Mouse (Mus musculus): ENCODE data around the gene Mup17. TPM values are rescaled to one million over a fixed set of nuclear protein-coding genes. Genes with fewer than 3 reads are reported as not detected.
"Not testable (repeated sequence)": the region's sequence is repeated elsewhere in the genome, so short reads cannot be mapped to it uniquely, and the experiment has no call there.

Mup17 gene
- polyA plus RNA-seq (2015; fragmentation: Nextera tagmentation; extraction: Ambion mirVana), result not detected in 2 replicates

DNA sequence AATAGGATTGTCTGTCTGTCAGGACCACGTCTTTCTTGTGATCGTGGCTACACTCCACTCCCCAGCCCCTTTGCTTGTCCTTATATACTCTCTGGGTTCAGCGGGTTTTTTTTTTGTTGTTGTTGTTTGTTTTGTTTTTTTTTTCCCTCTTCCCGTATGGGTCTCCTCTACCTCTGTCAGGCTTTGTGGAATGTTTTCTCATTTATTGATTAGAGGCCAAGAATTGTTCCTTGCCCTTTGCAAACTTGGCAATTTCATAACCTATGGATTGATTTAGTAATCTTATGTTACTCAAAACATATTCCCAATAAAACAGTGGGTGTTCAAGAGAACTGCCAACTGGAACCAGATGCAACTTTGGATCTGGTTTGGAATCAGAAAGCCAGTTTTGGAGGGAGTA lies at the start of gene Mup17:
Gene Mup17, minus strand, starts transcription at position 101 of the 400 bp plus-strand sequence.
- not testable (repeated sequence) for H3K4me2 ChIP-seq (replicated peaks); H3K27ac ChIP-seq; H3K36me3 ChIP-seq; ATAC-seq; H3K4me1 ChIP-seq (replicated peaks); H3K27me3 ChIP-seq; H3K9me3 ChIP-seq; H3K4me3 ChIP-seq (replicated peaks); H3K9ac ChIP-seq (replicated peaks)
- WGBS, result 77% methylated on average over 4 of the region's 4 CpGs

DNA sequence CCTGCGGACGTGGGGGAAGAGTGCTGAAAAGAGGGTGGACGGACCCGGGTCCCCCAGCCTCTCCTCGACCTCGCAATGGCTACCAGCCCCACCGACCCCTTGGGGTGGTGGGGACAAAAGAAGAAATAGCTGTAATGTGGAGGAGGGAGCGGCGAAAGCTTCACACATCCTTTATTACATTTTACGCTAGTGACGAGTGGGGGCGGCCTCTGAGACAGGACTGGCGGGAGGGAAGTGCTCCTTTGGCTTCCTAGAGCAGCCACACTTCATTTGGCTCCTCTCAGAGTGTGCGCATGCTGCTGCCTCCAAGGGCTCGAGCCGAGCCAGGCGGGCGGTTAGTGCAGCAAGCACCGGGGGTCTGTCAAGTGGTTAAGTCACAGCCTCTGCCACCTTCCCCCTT lies 24.1 kb downstream of the Mup17 start:
- not testable (repeated sequence) for H3K36me3 ChIP-seq; H3K4me1 ChIP-seq (replicated peaks)
- 92% methylated on average over 19 of the region's 19 CpGs for WGBS

DNA sequence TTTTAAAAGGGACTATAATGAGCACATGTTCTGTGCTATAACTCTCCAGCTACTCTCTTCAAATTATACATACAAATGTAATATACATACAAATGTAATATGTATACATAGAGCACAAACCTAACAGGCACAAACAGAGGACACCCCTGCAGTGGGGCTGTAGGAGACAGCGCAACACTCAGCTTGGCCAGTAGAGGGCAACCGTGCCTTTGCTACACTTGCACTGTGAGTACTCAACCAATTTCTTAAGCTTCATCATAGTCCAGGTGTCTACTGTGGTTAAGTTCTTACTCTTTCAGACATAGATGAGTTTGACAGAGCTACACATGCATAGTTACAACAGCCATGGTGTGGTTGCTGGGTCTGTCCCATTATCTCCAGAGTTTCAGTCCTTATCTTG lies 39.8 kb downstream of the Mup17 start:
- H3K9ac ChIP-seq (replicated peaks); H3K36me3 ChIP-seq; H3K4me3 ChIP-seq (replicated peaks); H3K4me2 ChIP-seq (replicated peaks); H3K27me3 ChIP-seq; H3K27ac ChIP-seq; ATAC-seq; H3K9me3 ChIP-seq; H3K4me1 ChIP-seq (replicated peaks): not testable (repeated sequence)
- WGBS, result 40% methylated on average over 2 of the region's 2 CpGs

More for the DNA sequence above, 24.1 kb downstream of the Mup17 start:
- not testable (repeated sequence) for H3K27ac ChIP-seq; H3K27me3 ChIP-seq; H3K9ac ChIP-seq (replicated peaks); ATAC-seq; H3K4me3 ChIP-seq (replicated peaks); H3K4me2 ChIP-seq (replicated peaks); H3K9me3 ChIP-seq

Other genes with a start within 250 kb of the Mup17 start
- gene Mup15, start 156.1 kb downstream of the Mup17 start, polyA plus RNA-seq (2015; fragmentation: Nextera tagmentation; extraction: Ambion mirVana), result not detected in 2 replicates
- gene Mup16, start 76.3 kb downstream of the Mup17 start, polyA plus RNA-seq (2015; fragmentation: Nextera tagmentation; extraction: Ambion mirVana), result not detected in 2 replicates
- not detected in 2 replicates for gene Mup18, start 78.3 kb upstream of the Mup17 start, polyA plus RNA-seq (2015; fragmentation: Nextera tagmentation; extraction: Ambion mirVana)
- not detected in 2 replicates for gene Mup19, start 186.4 kb upstream of the Mup17 start, polyA plus RNA-seq (2015; fragmentation: Nextera tagmentation; extraction: Ambion mirVana)
- gene Mup5, start 239.4 kb upstream of the Mup17 start, polyA plus RNA-seq (2015; fragmentation: Nextera tagmentation; extraction: Ambion mirVana), result not detected in 2 replicates